Mouse (Mus musculus) MEL (cell line): ENCODE measurements around the gene Rab42. TPM values are rescaled to one million over a fixed set of nuclear protein-coding genes. Genes with fewer than 3 reads are reported as not detected.
A peak's percentile ranks its signal among the peaks of the same experiment; 100 is the strongest.

Experiments
- DNase-seq: peaks from one replicate; pipeline ENCODE4 v3.0.0; 2011; ENCODE audit warnings: low read depth, low spot score
- H3K27ac ChIP-seq: 2 replicates; pipeline ENCODE4 v1.5.1; 2012; ENCODE audit warnings: low read depth, mild to moderate bottlenecking, control low read depth, low read length, moderate library complexity; ENCODE audit not compliant: control insufficient read depth
- H3K27me3 ChIP-seq, 2 experiments: fragments of 150-350 bp in 1 of 2; sonication (generic) in 1 of 2; 2 replicates each; pipeline ENCODE4 v1.6.1; 2012; ENCODE audit warnings: low read length in 2 of 2, mild to moderate bottlenecking in 2 of 2, improper control_type of control experiment in 1 of 2, moderate library complexity in 1 of 2; ENCODE audit not compliant: insufficient read depth in 2 of 2, control insufficient read depth in 1 of 2
- H3K36me3 ChIP-seq, 2 experiments: 2 replicates each; pipeline ENCODE4 v1.6.1; 2012 to 2014; ENCODE audit warnings: low read length in 2 of 2, improper control_type of control experiment in 1 of 2, inconsistent platforms in 1 of 2, mild to moderate bottlenecking in 1 of 2; ENCODE audit not compliant: insufficient read depth in 2 of 2, control insufficient read depth in 1 of 2
- H3K4me1 ChIP-seq, 2 experiments: fragments of 150-350 bp in 1 of 2; sonication (generic) in 1 of 2; 2 replicates each; pipeline ENCODE4 v1.6.1; 2012; ENCODE audit warnings: low read length in 2 of 2, improper control_type of control experiment in 1 of 2, mild to moderate bottlenecking in 1 of 2; ENCODE audit not compliant: insufficient read depth in 2 of 2, control insufficient read depth in 1 of 2
- H3K4me3 ChIP-seq, 2 experiments: fragments of 150-350 bp in 1 of 2; sonication (generic) in 1 of 2; 2 replicates each; pipeline ENCODE4 v1.5.1; 2012; ENCODE audit warnings: low read depth in 2 of 2, low read length in 2 of 2, mild to moderate bottlenecking in 2 of 2, moderate library complexity in 2 of 2, control low read depth in 1 of 2, improper control_type of control experiment in 1 of 2; ENCODE audit not compliant: control insufficient read depth in 1 of 2, insufficient read depth in 1 of 2
- H3K79me2 ChIP-seq: 2 replicates; pipeline ENCODE4 v1.6.1; 2012; ENCODE audit warnings: mild to moderate bottlenecking, low read length, moderate library complexity; ENCODE audit not compliant: control insufficient read depth, poor library complexity, insufficient read depth
- H3K9ac ChIP-seq: 2 replicates; pipeline ENCODE4 v1.6.1; 2012; ENCODE audit warnings: low read depth, mild to moderate bottlenecking, control low read depth, low read length, moderate library complexity; ENCODE audit not compliant: control insufficient read depth, poor library complexity, severe bottlenecking
- H3K9me3 ChIP-seq: fragments of 150-350 bp; sonication (generic); replicated peaks from 2 replicates; pipeline ENCODE4 v1.6.1; 2012; ENCODE audit warnings: mild to moderate bottlenecking, low read length, improper control_type of control experiment, moderate library complexity; ENCODE audit not compliant: insufficient read depth
- BHLHE40 ChIP-seq: IDR thresholded peaks from 2 replicates; pipeline ENCODE4 v1.6.1; 2012; ENCODE audit warnings: low read depth, mild to moderate bottlenecking, inconsistent platforms, low read length, improper control_type of control experiment, borderline replicate concordance
- CHD1 ChIP-seq: IDR thresholded peaks from 2 replicates; pipeline ENCODE4 v1.6.1; 2012; ENCODE audit warnings: low read depth, mild to moderate bottlenecking, inconsistent platforms, low read length, improper control_type of control experiment
- CHD2 ChIP-seq: IDR thresholded peaks from 2 replicates; pipeline ENCODE4 v1.6.1; 2011; ENCODE audit warnings: low read length, improper control_type of control experiment
- E2F4 ChIP-seq: IDR thresholded peaks from 2 replicates; pipeline ENCODE4 v1.6.1; 2011; ENCODE audit warnings: low read depth, low read length, improper control_type of control experiment, borderline replicate concordance
- GATA1 ChIP-seq: IDR thresholded peaks from 2 replicates; pipeline ENCODE4 v1.6.1; 2011; ENCODE audit warnings: low read depth, low read length, improper control_type of control experiment
- JUND ChIP-seq: IDR thresholded peaks from 2 replicates; pipeline ENCODE4 v1.6.1; 2011; ENCODE audit warnings: low read depth, mild to moderate bottlenecking, improper control_type of control experiment, low read length
- KAT2A ChIP-seq: conservative IDR thresholded peaks from 2 replicates; pipeline ENCODE4 v1.6.1; 2012; ENCODE audit warnings: low read depth, low read length, improper control_type of control experiment, inconsistent platforms
- MAX ChIP-seq: IDR thresholded peaks from 2 replicates; pipeline ENCODE4 v1.6.1; 2011; ENCODE audit warnings: low read length, improper control_type of control experiment
- MAZ ChIP-seq: IDR thresholded peaks from 2 replicates; pipeline ENCODE4 v1.6.1; 2012; ENCODE audit warnings: low read depth, mild to moderate bottlenecking, inconsistent platforms, low read length, improper control_type of control experiment
- MEF2A ChIP-seq: IDR thresholded peaks from 2 replicates; pipeline ENCODE4 v1.6.1; 2014; ENCODE audit warnings: low read depth, mild to moderate bottlenecking, inconsistent platforms, low read length, improper control_type of control experiment; ENCODE audit not compliant: poor library complexity, insufficient replicate concordance, severe bottlenecking; ENCODE audit errors: extremely low read depth
- MXI1 ChIP-seq: IDR thresholded peaks from 2 replicates; pipeline ENCODE4 v1.6.1; 2011; ENCODE audit warnings: mild to moderate bottlenecking, low read depth, low read length, improper control_type of control experiment
- MYC ChIP-seq: IDR thresholded peaks from 2 replicates; pipeline ENCODE4 v1.6.1; 2011; ENCODE audit warnings: low read depth, mild to moderate bottlenecking, low read length, improper control_type of control experiment, moderate library complexity
- NRF1 ChIP-seq: IDR thresholded peaks from 2 replicates; pipeline ENCODE4 v1.6.1; 2014; ENCODE audit warnings: low read depth, mild to moderate bottlenecking, inconsistent platforms, low read length, improper control_type of control experiment, moderate library complexity; ENCODE audit not compliant: poor library complexity, insufficient read depth, severe bottlenecking
- POLR2A ChIP-seq, 2 experiments: IDR thresholded peaks; 2 replicates each; pipeline ENCODE4 v1.6.1; 2011 to 2012; ENCODE audit warnings: low read length in 2 of 2, mild to moderate bottlenecking in 2 of 2, control low read depth in 1 of 2, improper control_type of control experiment in 1 of 2, low read depth in 1 of 2, moderate library complexity in 1 of 2; ENCODE audit not compliant: control insufficient read depth in 1 of 2, insufficient read depth in 1 of 2, poor library complexity in 1 of 2
- POLR2AphosphoS5 ChIP-seq: IDR thresholded peaks from 2 replicates; pipeline ENCODE4 v1.6.1; 2012; ENCODE audit warnings: low read depth, borderline replicate concordance, mild to moderate bottlenecking, inconsistent platforms, low read length, moderate library complexity, mixed read lengths
- RAD21 ChIP-seq: IDR thresholded peaks from 2 replicates; pipeline ENCODE4 v1.6.1; 2011; ENCODE audit warnings: mild to moderate bottlenecking, low read depth, low read length, improper control_type of control experiment
- RCOR1 ChIP-seq: IDR thresholded peaks from 2 replicates; pipeline ENCODE4 v1.6.1; 2012; ENCODE audit warnings: low read depth, mild to moderate bottlenecking, inconsistent platforms, low read length, improper control_type of control experiment
- SIN3A ChIP-seq: IDR thresholded peaks from 2 replicates; pipeline ENCODE4 v1.6.1; 2012; ENCODE audit warnings: low read length, improper control_type of control experiment, inconsistent platforms
- SMC3 ChIP-seq: IDR thresholded peaks from 2 replicates; pipeline ENCODE4 v1.6.1; 2011; ENCODE audit warnings: low read depth, low read length, improper control_type of control experiment
- TAL1 ChIP-seq: IDR thresholded peaks from 2 replicates; pipeline ENCODE4 v1.6.1; 2012; ENCODE audit warnings: mild to moderate bottlenecking, inconsistent platforms, low read length, moderate library complexity, mixed read lengths
- TBP ChIP-seq: IDR thresholded peaks from 2 replicates; pipeline ENCODE4 v1.8.0; 2011; ENCODE audit warnings: low read depth, low read length, improper control_type of control experiment
- TCF12 ChIP-seq: IDR thresholded peaks from 2 replicates; pipeline ENCODE4 v1.6.1; 2014; ENCODE audit warnings: low read depth, mild to moderate bottlenecking, inconsistent platforms, low read length, improper control_type of control experiment, moderate library complexity
- UBTF ChIP-seq: IDR thresholded peaks from 2 replicates; pipeline ENCODE4 v1.6.1; 2012; ENCODE audit warnings: low read depth, mild to moderate bottlenecking, inconsistent platforms, low read length, improper control_type of control experiment, moderate library complexity, borderline replicate concordance; ENCODE audit not compliant: insufficient read depth
- USF1 ChIP-seq: IDR thresholded peaks from 2 replicates; pipeline ENCODE4 v1.6.1; 2014; ENCODE audit warnings: low read depth, mild to moderate bottlenecking, inconsistent platforms, low read length, improper control_type of control experiment, moderate library complexity
- USF2 ChIP-seq, 2 experiments: IDR thresholded peaks; 2 replicates each; pipeline ENCODE4 v1.6.1; 2011 to 2012; ENCODE audit warnings: improper control_type of control experiment in 2 of 2, low read length in 2 of 2, borderline replicate concordance in 1 of 2, inconsistent platforms in 1 of 2, low read depth in 1 of 2, mild to moderate bottlenecking in 1 of 2; ENCODE audit not compliant: insufficient read depth in 1 of 2
- ZKSCAN1 ChIP-seq: IDR thresholded peaks from 2 replicates; pipeline ENCODE4 v1.6.1; 2012; ENCODE audit warnings: low read depth, mild to moderate bottlenecking, inconsistent platforms, low read length, improper control_type of control experiment, moderate library complexity
- ZNF384 ChIP-seq: IDR thresholded peaks from 2 replicates; pipeline ENCODE4 v1.6.1; 2012; ENCODE audit warnings: low read depth, mild to moderate bottlenecking, inconsistent platforms, low read length, improper control_type of control experiment
- polyA plus RNA-seq, 2 experiments: library from polyadenylated mRNA; stranded (reverse) in 1 of 2; unstranded in 1 of 2; fragments of >175 nt in 1 of 2; fragments of >200 nt in 1 of 2; gene quantifications; 2 replicates each; pipeline versions ENCODE4 v1.2.1 to v1.2.4; 2012; ENCODE audit warnings: low replicate concordance in 2 of 2, low read depth in 1 of 2; ENCODE audit not compliant: insufficient read length in 2 of 2, insufficient read depth in 1 of 2, missing spikeins in 1 of 2
- total RNA-seq: library from RNA; depleted of rRNA; stranded (reverse); fragments of 300-350 nt; gene quantifications from 2 replicates; pipeline ENCODE4 v1.2.3, GENCODE M21; 2012

Gene Rab42
- total and polyA plus RNA-seq, 3 experiments = 0.40 to 0.85 TPM; not detected in 1

- no peaks in the 10 kb centered on the region for H3K9me3 ChIP-seq
- peaks cover 0 to 19% of the 10 kb centered on the region in 2 experiments; a peak in 2 of 4 replicates for H3K36me3 ChIP-seq
- H3K4me3 ChIP-seq = peak overlapping the region; percentile 65 to 74
- H3K27ac ChIP-seq = peak overlapping the region; percentile 83
- H3K4me1 ChIP-seq = peaks cover 9 to 16% of the 10 kb centered on the region in 2 experiments; a peak in 3 of 4 replicates
- H3K27me3 ChIP-seq = no peaks in the 10 kb centered on the region
- TF ChIP-seq MAX (peak; percentile 86), TBP (0 out of 2 replicates have a peak, but pooled peaks have one; percentile 13), MXI1 (peak; percentile 33; the same call in 1 of the 2 replicates), BHLHE40 (no peak), MYC (peak; percentile 32), E2F4 (no peak), ZNF384 (peak; percentile 72)
- TF ChIP-seq, all 39 proteins: peak for 5
- Histone ChIP-seq H3K79me2 (peaks cover 37% of the 10 kb centered on the region), H3K9ac (peak overlapping the region; percentile 88)
- no peak for DNase-seq
Measured at GRCm38 (mm10) chr4:132262358-132262616, 40.9 kb downstream of the Rab42 start.

GRCm38 (mm10) chr4:132261514-132262357 is 41.4 kb downstream of the Rab42 start, which contains the start of gene Gmeb1:
Gene Gmeb1 (minus strand): TSS chr4:132261602.
- H3K4me3 ChIP-seq = peak within 1 kb of the TSS; percentile 96 to 99
- DNase-seq = peak; percentile 89
- H3K36me3 ChIP-seq = peaks cover 0 to 19% of the 10 kb centered on the region in 2 experiments; a peak in 2 of 4 replicates
- peak within 1 kb of the TSS; percentile 87 for H3K27ac ChIP-seq
- no peaks in the 10 kb centered on the region for H3K27me3 ChIP-seq
- no peaks in the 10 kb centered on the region for H3K9me3 ChIP-seq
- H3K79me2 ChIP-seq = peaks cover 37% of the 10 kb centered on the region
- H3K4me1 ChIP-seq = peaks cover 9 to 16% of the 10 kb centered on the region in 2 experiments; a peak in 3 of 4 replicates
- peak within 1 kb of the TSS; percentile 88 for H3K9ac ChIP-seq
- 0 out of 2 replicates have a peak, but pooled peaks have one; percentile 14 for TF ChIP-seq USF1
- TF ChIP-seq JUND = no peak
- peak; percentile 87; the same call in 1 of the 2 replicates for TF ChIP-seq BHLHE40
- peak; percentile 44; the same call in 1 of the 2 replicates for TF ChIP-seq NRF1
- TF ChIP-seq RAD21 = no peak
- peak; percentile 56 for TF ChIP-seq SIN3A
- TF ChIP-seq TAL1 = 0 out of 2 replicates have a peak, but pooled peaks have one; percentile 5
- no peak for TF ChIP-seq USF2 (IDR thresholded peaks at IDR 0.05; ENCODE audit: borderline replicate concordance in 1 of 2, insufficient read depth in 1 of 2, low read depth in 1 of 2, low read length in 2 of 2)
- TF ChIP-seq ZKSCAN1 = no peak
- TF ChIP-seq POLR2A (IDR thresholded peaks at IDR 0.05; ENCODE audit: control insufficient read depth in 1 of 2, insufficient read depth in 1 of 2, low read depth in 1 of 2, low read length in 2 of 2, poor library complexity in 1 of 2) = peak in 1 of 2 experiments; percentile 53; a peak in 2 of 4 replicates
- no peak for TF ChIP-seq E2F4
- TF ChIP-seq RCOR1 = no peak
- TF ChIP-seq SMC3 = no peak
- TF ChIP-seq KAT2A = no peak
- no peak for TF ChIP-seq GATA1
- TF ChIP-seq MAX = no peak
- no peak for TF ChIP-seq MAZ
- TF ChIP-seq MYC = peak; percentile 86; the same call in 1 of the 2 replicates
- TF ChIP-seq CHD2 = no peak
- no peak for TF ChIP-seq UBTF
- no peak for TF ChIP-seq MEF2A
- peak; percentile 36; the same call in 1 of the 2 replicates for TF ChIP-seq TBP
- TF ChIP-seq ZNF384 = no peak
- TF ChIP-seq MXI1 = peak; percentile 79
- TF ChIP-seq TCF12 = 0 out of 2 replicates have a peak, but pooled peaks have one; percentile 10
- no peak for TF ChIP-seq CHD1
- TF ChIP-seq POLR2AphosphoS5 = no peak
